Mouse (Mus musculus): ENCODE results near the gene Fbxo46. TPM values are rescaled to one million over a fixed set of nuclear protein-coding genes. Genes with fewer than 3 reads are reported as not detected.
A peak's percentile ranks its signal among the peaks of the same experiment; 100 is the strongest.

The Fbxo46 gene
- polyA plus RNA-seq, 1 experiment from 2014 or later = 16.4 TPM

GRCm38 (mm10) chr7:19184250-19184649, 64.6 kb downstream of the Fbxo46 start:
- no peaks in the 10 kb centered on the region for H3K9me3 ChIP-seq (ENCODE audit: control insufficient read depth, low read length)
- peaks cover 5% of the 10 kb centered on the region for H3K27me3 ChIP-seq (replicated peaks; ENCODE audit: control insufficient read depth, insufficient read depth, low read length)
- peaks cover 10% of the 10 kb centered on the region for H3K4me1 ChIP-seq (ENCODE audit: control insufficient read depth, insufficient read depth, low read depth, low read length)
- WGBS = 61% methylated on average over 2 of the region's 2 CpGs
- no peak overlapping the region for H3K4me2 ChIP-seq (ENCODE audit: low read length)
- no peak overlapping the region for H3K4me3 ChIP-seq (ENCODE audit: low read length)
- peaks cover 3% of the 10 kb centered on the region; the same call in 1 of the 2 replicates for H3K36me3 ChIP-seq (ENCODE audit: control insufficient read depth, insufficient read depth, low read length)
- H3K27ac ChIP-seq (ENCODE audit: low read depth, low read length) = peak overlapping the region; percentile 46; the same call in 1 of the 2 replicates
- peak overlapping the region; percentile 2; the same call in 1 of the 2 replicates for H3K9ac ChIP-seq (ENCODE audit: low read depth, low read length)
- ATAC-seq = no peak

- no peaks in the 10 kb centered on the region for H3K9me3 ChIP-seq (ENCODE audit: control insufficient read depth, low read length)
- WGBS = 37% methylated on average over 6 of the region's 6 CpGs
- H3K9ac ChIP-seq (ENCODE audit: low read depth, low read length) = peak overlapping the region; percentile 2; the same call in 1 of the 2 replicates
- H3K4me1 ChIP-seq (ENCODE audit: control insufficient read depth, insufficient read depth, low read depth, low read length) = peaks cover 5% of the 10 kb centered on the region
- H3K27ac ChIP-seq (ENCODE audit: low read depth, low read length) = peak overlapping the region; percentile 46
- ATAC-seq = no peak
- peaks cover 4% of the 10 kb centered on the region for H3K27me3 ChIP-seq (replicated peaks; ENCODE audit: control insufficient read depth, insufficient read depth, low read length)
- H3K36me3 ChIP-seq (ENCODE audit: control insufficient read depth, insufficient read depth, low read length) = peaks cover 3% of the 10 kb centered on the region; the same call in 1 of the 2 replicates
- no peak overlapping the region for H3K4me3 ChIP-seq (ENCODE audit: low read length)
- H3K4me2 ChIP-seq (ENCODE audit: low read length) = no peak overlapping the region
These were observed 65.1 kb downstream of the Fbxo46 start for GRCm38 (mm10) chr7:19184758-19185157.

MicroRNAs within 50 kb of the gene (microRNA counts, 519-probe panel; counts per million panel counts)
- microRNA mmu-miR-330 = 1,913 counts per million, percentile 24 among the panel's probes with 10 or more counts

Small RNA genes lying within 50 kb of the gene (microRNA-seq; reads per million reads assigned to microRNA genes)
- gene Mir3100 = 0.62 reads per million
- 571 reads per million, percentile 71 among the genes with 10 or more reads in this experiment for gene Mir330

Other genes with a start within 250 kb of the Fbxo46 start
- 31.2 and 36.7 TPM in 2 replicates for gene Pglyrp1, start 248.5 kb upstream of the Fbxo46 start, polyA plus RNA-seq (2015; fragmentation: Nextera tagmentation; extraction: Ambion mirVana)
- gene Ccdc61, start 209.4 kb upstream of the Fbxo46 start, polyA plus RNA-seq (2015; fragmentation: Nextera tagmentation; extraction: Ambion mirVana) = 29.1 and 35.7 TPM in 2 replicates
- 10.4 and 12.3 TPM in 2 replicates for gene Nova2, start 194.0 kb upstream of the Fbxo46 start, polyA plus RNA-seq (2015; fragmentation: Nextera tagmentation; extraction: Ambion mirVana)
- gene Nanos2, start 132.5 kb upstream of the Fbxo46 start, polyA plus RNA-seq (2015; fragmentation: Nextera tagmentation; extraction: Ambion mirVana) = 0.65 and 0.85 TPM in 2 replicates
- gene Mypop, start 128.6 kb upstream of the Fbxo46 start, polyA plus RNA-seq (2015; fragmentation: Nextera tagmentation; extraction: Ambion mirVana) = 5.8 and 6.3 TPM in 2 replicates
- 26.8 and 27.3 TPM in 2 replicates for gene Irf2bp1, start 115.8 kb upstream of the Fbxo46 start, polyA plus RNA-seq (2015; fragmentation: Nextera tagmentation; extraction: Ambion mirVana)
- not detected in 2 replicates for gene Foxa3, start 96.3 kb upstream of the Fbxo46 start, polyA plus RNA-seq (2015; fragmentation: Nextera tagmentation; extraction: Ambion mirVana)
- gene Sympk, start 95.5 kb upstream of the Fbxo46 start, polyA plus RNA-seq (2015; fragmentation: Nextera tagmentation; extraction: Ambion mirVana) = 24.1 and 27.5 TPM in 2 replicates
- gene Rsph6a, start 65.2 kb upstream of the Fbxo46 start, polyA plus RNA-seq (2015; fragmentation: Nextera tagmentation; extraction: Ambion mirVana) = 0.17 and 0.40 TPM in 2 replicates
- 29.1 and 30.0 TPM in 2 replicates for gene Dmwd, start 43.6 kb upstream of the Fbxo46 start, polyA plus RNA-seq (2015; fragmentation: Nextera tagmentation; extraction: Ambion mirVana)
- gene Dmpk, start 36.0 kb upstream of the Fbxo46 start, polyA plus RNA-seq (2015; fragmentation: Nextera tagmentation; extraction: Ambion mirVana) = 8.0 and 12.3 TPM in 2 replicates
- gene Six5, start 25.3 kb upstream of the Fbxo46 start, polyA plus RNA-seq (2015; fragmentation: Nextera tagmentation; extraction: Ambion mirVana) = 1.9 and 2.9 TPM in 2 replicates
- gene Gm4969, start 1.5 kb upstream of the Fbxo46 start, polyA plus RNA-seq (2015; fragmentation: Nextera tagmentation; extraction: Ambion mirVana) = 7.0 and 8.8 TPM in 2 replicates
- 24.0 and 26.3 TPM in 2 replicates for gene Qpctl, start 29.4 kb downstream of the Fbxo46 start, polyA plus RNA-seq (2015; fragmentation: Nextera tagmentation; extraction: Ambion mirVana)
- 107 and 110 TPM in 2 replicates for gene Snrpd2, start 29.9 kb downstream of the Fbxo46 start, polyA plus RNA-seq (2015; fragmentation: Nextera tagmentation; extraction: Ambion mirVana)
- gene Gipr, start 46.3 kb downstream of the Fbxo46 start, polyA plus RNA-seq (2015; fragmentation: Nextera tagmentation; extraction: Ambion mirVana) = 2.0 and 2.9 TPM in 2 replicates
- gene Eml2, start 56.6 kb downstream of the Fbxo46 start, polyA plus RNA-seq (2015; fragmentation: Nextera tagmentation; extraction: Ambion mirVana) = 9.4 and 12.3 TPM in 2 replicates
- gene Gpr4, start 92.7 kb downstream of the Fbxo46 start, polyA plus RNA-seq (2015; fragmentation: Nextera tagmentation; extraction: Ambion mirVana) = 3.1 and 4.4 TPM in 2 replicates
- 39.9 and 41.5 TPM in 2 replicates for gene Opa3, start 108.5 kb downstream of the Fbxo46 start, polyA plus RNA-seq (2015; fragmentation: Nextera tagmentation; extraction: Ambion mirVana)
- 39.9 and 42.9 TPM in 2 replicates for gene Vasp, start 152.0 kb downstream of the Fbxo46 start, polyA plus RNA-seq (2015; fragmentation: Nextera tagmentation; extraction: Ambion mirVana)
- gene Ppm1n, start 160.2 kb downstream of the Fbxo46 start, polyA plus RNA-seq (2015; fragmentation: Nextera tagmentation; extraction: Ambion mirVana) = 0.79 and 1.5 TPM in 2 replicates
- 124 and 126 TPM in 2 replicates for gene Rtn2, start 162.8 kb downstream of the Fbxo46 start, polyA plus RNA-seq (2015; fragmentation: Nextera tagmentation; extraction: Ambion mirVana)
- gene Fosb, start 190.2 kb downstream of the Fbxo46 start, polyA plus RNA-seq (2015; fragmentation: Nextera tagmentation; extraction: Ambion mirVana) = 0.06 and 0.10 TPM in 2 replicates
- 80.6 and 87.2 TPM in 2 replicates for gene Ercc1, start 224.9 kb downstream of the Fbxo46 start, polyA plus RNA-seq (2015; fragmentation: Nextera tagmentation; extraction: Ambion mirVana)
- gene Cd3eap, start 239.6 kb downstream of the Fbxo46 start, polyA plus RNA-seq (2015; fragmentation: Nextera tagmentation; extraction: Ambion mirVana) = 23.1 and 23.6 TPM in 2 replicates
- 1.5 and 1.9 TPM in 2 replicates for gene Ppp1r13l, start 239.9 kb downstream of the Fbxo46 start, polyA plus RNA-seq (2015; fragmentation: Nextera tagmentation; extraction: Ambion mirVana)

Measured in hindbrain, embryonic 16.5 days (tissue).